Mouse (Mus musculus): ENCODE measurements around the gene Slc34a1.
"Not testable (repeated sequence)": the region's sequence is repeated elsewhere in the genome, so short reads cannot be mapped to it uniquely, and the experiment has no call there.

Gene Slc34a1

GRCm38 (mm10) chr13:55404853-55405782, 7.1 kb downstream of the Slc34a1 start:
- DNase-seq: peak; percentile 85 to 88

GRCm38 (mm10) chr13:55405783-55406390, 7.9 kb downstream of the Slc34a1 start:
- DNase-seq: peak in 1 of 2 experiments; percentile 17

GRCm38 (mm10) chr13:55407341-55407740, 9.4 kb downstream of the Slc34a1 start:
- DNase-seq: no peak

- no peak for DNase-seq
These were observed 10.6 kb downstream of the Slc34a1 start for GRCm38 (mm10) chr13:55408546-55409120.

- no peak for DNase-seq
These were observed 13.8 kb downstream of the Slc34a1 start for GRCm38 (mm10) chr13:55411826-55412225.

GRCm38 (mm10) chr13:55412643-55413307, 14.8 kb downstream of the Slc34a1 start:
- DNase-seq: no peak

- no peak for DNase-seq
These were observed 15.3 kb downstream of the Slc34a1 start for GRCm38 (mm10) chr13:55413333-55413732.

GRCm38 (mm10) chr13:55414743-55415380, 16.9 kb downstream of the Slc34a1 start, which contains the start of gene Pfn3:
Pfn3 (minus strand) TSS chr13:55415232.
- DNase-seq: peak; percentile 83 to 89

GRCm38 (mm10) chr13:55418004-55418403, 20.0 kb downstream of the Slc34a1 start:
- peak; percentile 92 to 93 for DNase-seq

- DNase-seq: no peak
These were observed 21.2 kb downstream of the Slc34a1 start for GRCm38 (mm10) chr13:55419142-55419541.

GRCm38 (mm10) chr13:55420018-55420932, 22.3 kb downstream of the Slc34a1 start:
- DNase-seq: no peak

GRCm38 (mm10) chr13:55420933-55421800, 23.2 kb downstream of the Slc34a1 start:
- DNase-seq: peak; percentile 75 to 82

GRCm38 (mm10) chr13:55426613-55427012, 28.6 kb downstream of the Slc34a1 start, which contains the start of gene F12:
F12 (minus strand) TSS chr13:55426793.
- no peak for DNase-seq

GRCm38 (mm10) chr13:55429226-55429888, 31.4 kb downstream of the Slc34a1 start:
- DNase-seq: peak; percentile 42 to 58

GRCm38 (mm10) chr13:55430566-55430965, 32.6 kb downstream of the Slc34a1 start:
- no peak for DNase-seq

GRCm38 (mm10) chr13:55431889-55432685, 34.1 kb downstream of the Slc34a1 start:
- no peak for DNase-seq

- DNase-seq: not testable (repeated sequence)
These were observed 39.2 kb downstream of the Slc34a1 start for GRCm38 (mm10) chr13:55437111-55437629.

- no peak for DNase-seq
These were observed 45.9 kb downstream of the Slc34a1 start for GRCm38 (mm10) chr13:55443799-55444285.
